ENCODE assay signal across 10 mouse cellular contexts in genomic region chr7:100042120-100042519, GRCm38 (mm10). TPM values are rescaled to one million over a fixed set of nuclear protein-coding genes. Genes with fewer than 3 reads are reported as not detected.
A peak's percentile ranks its signal among the peaks of the same experiment; 100 is the strongest.
DNase-seq lines count a peak whose midpoint lies in the region; ATAC-seq lines count a peak whose summit lies in the region.
"Had no signal": no experiment of that assay in that cellular context is flagged by ENCODE, and none has a peak within 500 bp of the region (broad histone marks: within the 10 kb centered on the region; RNA-seq: fewer than 3 reads in every experiment).

No protein-coding gene starts in this region.

- 10% methylated on average over 31 of the region's 31 CpGs for WGBS in midbrain, embryonic 10.5 days
- 13% methylated on average over 31 of the region's 31 CpGs for WGBS in midbrain, embryonic 16.5 days
- WGBS in kidney, embryonic 15.5 days, result 12% methylated on average over 31 of the region's 31 CpGs
- WGBS in neural tube, embryonic 12.5 days, result 15% methylated on average over 31 of the region's 31 CpGs

- H3K36me3 ChIP-seq in midbrain, embryonic 10.5 days, result no peaks in the 10 kb centered on the region
- no peaks in the 10 kb centered on the region for H3K36me3 ChIP-seq in midbrain, embryonic 16.5 days (ENCODE audit: control insufficient read depth, insufficient read depth, low read length)
- no peaks in the 10 kb centered on the region for H3K36me3 ChIP-seq in kidney, embryonic 15.5 days
- no peaks in the 10 kb centered on the region for H3K36me3 ChIP-seq in neural tube, embryonic 12.5 days

- ATAC-seq in midbrain, embryonic 16.5 days, result no peak
- peak; percentile 73 for ATAC-seq in kidney, embryonic 15.5 days (replicated peaks; ENCODE audit: low FRiP score)
- ATAC-seq in neural tube, embryonic 12.5 days (ENCODE audit: low FRiP score, low read depth), result no peak

- H3K4me2 ChIP-seq in midbrain, embryonic 16.5 days (ENCODE audit: low read length), result no peak overlapping the region
- peak overlapping the region; percentile 36 for H3K4me2 ChIP-seq in kidney, embryonic 15.5 days
- peak overlapping the region; percentile 45 for H3K4me2 ChIP-seq in neural tube, embryonic 12.5 days (replicated peaks)

- peaks cover 19% of the 10 kb centered on the region for H3K4me1 ChIP-seq in midbrain, embryonic 10.5 days
- H3K4me1 ChIP-seq in midbrain, embryonic 16.5 days (ENCODE audit: control insufficient read depth, insufficient read depth, low read length), result no peaks in the 10 kb centered on the region
- peaks cover 38% of the 10 kb centered on the region for H3K4me1 ChIP-seq in kidney, embryonic 15.5 days
- peaks cover 7% of the 10 kb centered on the region for H3K4me1 ChIP-seq in neural tube, embryonic 12.5 days

- no peaks in the 10 kb centered on the region for H3K9me3 ChIP-seq in midbrain, embryonic 10.5 days (replicated peaks)
- H3K9me3 ChIP-seq in midbrain, embryonic 16.5 days (replicated peaks; ENCODE audit: control insufficient read depth, low read length, poor library complexity, severe bottlenecking), result no peaks in the 10 kb centered on the region
- H3K9me3 ChIP-seq in kidney, embryonic 15.5 days (replicated peaks), result no peaks in the 10 kb centered on the region
- H3K9me3 ChIP-seq in neural tube, embryonic 12.5 days, result no peaks in the 10 kb centered on the region

- peak; percentile 16 to 26 for DNase-seq in cerebellum, postnatal 25 days
- DNase-seq in cerebellum, adult 11 months, result no peak
- peak; percentile 39 for DNase-seq in midbrain, embryonic 10.5 days (ENCODE audit: low spot score)
- DNase-seq in adrenal gland, adult (ENCODE audit: inconsistent age in 2 of 2, low spot score in 1 of 2), result no peak
- DNase-seq in adrenal gland, adult 2 months, result no peak
- DNase-seq: lung, adult 18-20 months had no signal

- no peak overlapping the region for H3K9ac ChIP-seq in midbrain, embryonic 16.5 days (ENCODE audit: low read depth, low read length)
- no peak overlapping the region for H3K9ac ChIP-seq in kidney, embryonic 15.5 days
- H3K9ac ChIP-seq in neural tube, embryonic 12.5 days, result peak overlapping the region; percentile 21; the same call in 1 of the 2 replicates

- peak overlapping the region; percentile 23; the same call in 1 of the 2 replicates for H3K27ac ChIP-seq in midbrain, embryonic 10.5 days (replicated peaks)
- H3K27ac ChIP-seq in midbrain, embryonic 16.5 days (ENCODE audit: low read length), result no peak overlapping the region
- 0 out of 2 replicates have a peak overlapping the region, but pooled peaks have one; percentile 41 for H3K27ac ChIP-seq in kidney, embryonic 15.5 days
- H3K27ac ChIP-seq in neural tube, embryonic 12.5 days, result no peak overlapping the region

- H3K27me3 ChIP-seq in midbrain, embryonic 10.5 days (ENCODE audit: low read depth, poor library complexity, severe bottlenecking), result peaks cover 16% of the 10 kb centered on the region
- peaks cover 5% of the 10 kb centered on the region for H3K27me3 ChIP-seq in midbrain, embryonic 16.5 days (ENCODE audit: control insufficient read depth, insufficient read depth, low read depth, low read length)
- H3K27me3 ChIP-seq in kidney, embryonic 15.5 days, result no peaks in the 10 kb centered on the region
- H3K27me3 ChIP-seq in neural tube, embryonic 12.5 days (replicated peaks), result no peaks in the 10 kb centered on the region; the same call in 1 of the 2 replicates

- peak overlapping the region; percentile 39 for H3K4me3 ChIP-seq in midbrain, embryonic 10.5 days
- no peak overlapping the region for H3K4me3 ChIP-seq in midbrain, embryonic 16.5 days (ENCODE audit: low read depth, low read length)
- no peak overlapping the region for H3K4me3 ChIP-seq in kidney, embryonic 15.5 days (replicated peaks)
- H3K4me3 ChIP-seq in neural tube, embryonic 12.5 days, result no peak overlapping the region

RNA-seq across cellular contexts. Expression of gene Chrdl2, which starts 36.1 kb away (rescaled TPM):
- polyA plus RNA-seq in midbrain, embryonic 10.5 days (2016; fragmentation: Nextera tagmentation; extraction: Ambion mirVana), result 0.14 and 0.16 TPM in 2 replicates
- polyA plus RNA-seq in midbrain, embryonic 16.5 days (2015; fragmentation: Nextera tagmentation; extraction: Ambion mirVana), result 0.12 and 0.48 TPM in 2 replicates
- 0.69 and 0.87 TPM in 2 replicates for polyA plus RNA-seq in kidney, embryonic 15.5 days (2015; fragmentation: Nextera tagmentation; extraction: Ambion mirVana)
- 0.26 and 0.30 TPM in 2 replicates for polyA plus RNA-seq in neural tube, embryonic 12.5 days (2016; fragmentation: Nextera tagmentation; extraction: Ambion mirVana)
- not detected for total RNA-seq in adrenal gland, adult 2 months (2021)
- polyA plus RNA-seq in adrenal gland, adult 2 months (2012; rRNA removed), result 0.33 TPM in 1 of 2 replicates, not detected in the other
- total RNA-seq: adrenal gland, postnatal 4 days had no signal

Comparison
In these comparisons a context has a peak if more than half of its experiments do, and no peak if none do; other contexts are left out.
1. DNase-seq: peak in cerebellum, postnatal 25 days (2 of 2) and midbrain, embryonic 10.5 days (single experiment); none in cerebellum, adult 11 months (single experiment), adrenal gland, adult (0 of 2) and adrenal gland, adult 2 months (single experiment).
2. H3K27ac ChIP-seq: peak in midbrain, embryonic 10.5 days (single experiment) and kidney, embryonic 15.5 days (single experiment); none in midbrain, embryonic 16.5 days (single experiment) and neural tube, embryonic 12.5 days (single experiment).